Mouse (Mus musculus) CD4-positive, CD25-positive, alpha-beta regulatory T cell, adult 2 months (primary cell): ENCODE results near the gene Strip1.

Source experiments
- DNase-seq: peaks from one replicate; pipeline ENCODE4 v3.0.0-alpha.2; 2012; ENCODE audit warnings: low read depth, low spot score

The Strip1 gene

GRCm38 (mm10) chr3:107594662-107595263 is 36.7 kb downstream of the Strip1 start, which contains the start of gene Alx3:
Gene Alx3, plus strand, starts transcription at chr3:107595031.
- no peak for DNase-seq

GRCm38 (mm10) chr3:107593632-107594031 is 37.9 kb downstream of the Strip1 start:
- DNase-seq: no peak

- DNase-seq: no peak
Measured at GRCm38 (mm10) chr3:107591612-107592011, 39.9 kb downstream of the Strip1 start.

- no peak for DNase-seq
Measured at GRCm38 (mm10) chr3:107586504-107586903, 45.0 kb downstream of the Strip1 start.

GRCm38 (mm10) chr3:107583893-107584292 is 47.6 kb downstream of the Strip1 start:
- DNase-seq: no peak

- no peak for DNase-seq
Measured at GRCm38 (mm10) chr3:107582875-107583767, 48.4 kb downstream of the Strip1 start.

GRCm38 (mm10) chr3:107582130-107582874 is 49.2 kb downstream of the Strip1 start:
- no peak for DNase-seq

GRCm38 (mm10) chr3:107581103-107582010 is 50.1 kb downstream of the Strip1 start:
- DNase-seq: no peak

GRCm38 (mm10) chr3:107579466-107579865 is 52.0 kb downstream of the Strip1 start:
- DNase-seq: peak; percentile 66

GRCm38 (mm10) chr3:107577810-107578390 is 53.6 kb downstream of the Strip1 start:
- no peak for DNase-seq

GRCm38 (mm10) chr3:107576807-107577206 is 54.7 kb downstream of the Strip1 start:
- DNase-seq: no peak

GRCm38 (mm10) chr3:107571205-107571604 is 60.3 kb downstream of the Strip1 start:
- DNase-seq: peak; percentile 9

GRCm38 (mm10) chr3:107568721-107569120 is 62.8 kb downstream of the Strip1 start:
- no peak for DNase-seq

GRCm38 (mm10) chr3:107567766-107568165 is 63.7 kb downstream of the Strip1 start:
- no peak for DNase-seq

- DNase-seq: no peak
Measured at GRCm38 (mm10) chr3:107565331-107565730, 66.2 kb downstream of the Strip1 start.

GRCm38 (mm10) chr3:107563880-107564279 is 67.6 kb downstream of the Strip1 start:
- no peak for DNase-seq

- DNase-seq: no peak
Measured at GRCm38 (mm10) chr3:107562591-107562990, 68.9 kb downstream of the Strip1 start.
